Mouse (Mus musculus) liver, embryonic 16.5 days (tissue): ENCODE data around the gene Osbpl8. TPM values are rescaled to one million over a fixed set of nuclear protein-coding genes. Genes with fewer than 3 reads are reported as not detected.

Source experiments
- ATAC-seq: fragments of 200-750 bp; cut with Nextera tagmentation; 2 replicates; pipeline ENCODE4 v1.8.0; 2017; ENCODE audit warnings: low read depth, mild to moderate bottlenecking, moderate number of reproducible peaks, moderate library complexity
- H3K27ac ChIP-seq: fragments of 300-500 bp; sonication (generic); 2 replicates; pipeline ENCODE4 v1.5.1; 2014; ENCODE audit warnings: mild to moderate bottlenecking, low read length
- H3K27me3 ChIP-seq: fragments of 300-500 bp; sonication (generic); 2 replicates; pipeline ENCODE4 v1.6.1; 2014; ENCODE audit warnings: low read depth, low read length, mixed read lengths; ENCODE audit not compliant: control insufficient read depth, insufficient read depth
- H3K36me3 ChIP-seq: fragments of 300-500 bp; sonication (generic); 2 replicates; pipeline ENCODE4 v1.6.1; 2014; ENCODE audit warnings: mild to moderate bottlenecking; ENCODE audit not compliant: control insufficient read depth, insufficient read depth
- H3K4me1 ChIP-seq: fragments of 300-500 bp; sonication (generic); 2 replicates; pipeline ENCODE4 v1.6.1; 2014; ENCODE audit warnings: low read depth, low read length, mixed read lengths; ENCODE audit not compliant: control insufficient read depth
- H3K4me2 ChIP-seq: fragments of 300-500 bp; sonication (generic); 2 replicates; pipeline ENCODE4 v1.6.1; 2014; ENCODE audit warnings: low read depth, low read length, mixed read lengths
- H3K4me3 ChIP-seq: fragments of 300-500 bp; sonication (generic); 2 replicates; pipeline ENCODE4 v1.5.1; 2014; ENCODE audit warnings: low read depth, mild to moderate bottlenecking, low read length
- H3K9ac ChIP-seq: fragments of 300-500 bp; sonication (generic); 2 replicates; pipeline ENCODE4 v1.6.1; 2014; ENCODE audit warnings: low read depth, low read length
- H3K9me3 ChIP-seq: fragments of 300-500 bp; sonication (generic); replicated peaks from 2 replicates; pipeline ENCODE4 v1.6.1; 2016; ENCODE audit warnings: low read length; ENCODE audit not compliant: control insufficient read depth
- WGBS: fragments of 180-500 bp; shearing (Covaris S2); extraction: QIAGEN DNeasy Blood & Tissue Kit; methylation state at CpG from one replicate; pipeline ENCODE4 v1.1.7; 2014; ENCODE audit not compliant: insufficient replicate concordance; 5-methylcytosine and 5-hydroxymethylcytosine counted together
- polyA plus RNA-seq: library from polyadenylated mRNA; unstranded; fragments of >200 nt; fragmentation: Nextera tagmentation; extraction: Ambion mirVana; gene quantifications from 2 replicates; pipeline ENCODE4 v1.2.1, GENCODE M21; 2015

Gene Osbpl8
- polyA plus RNA-seq, 1 experiment from 2014 or later = 8.2 TPM

GRCm38 (mm10) chr10:111318021-111318420, 153.5 kb downstream of the Osbpl8 start:
- no peak for ATAC-seq
- Histone ChIP-seq H3K36me3 (no peaks in the 10 kb centered on the region), H3K27me3 (no peaks in the 10 kb centered on the region), H3K4me1 (no peaks in the 10 kb centered on the region), H3K9me3 (no peaks in the 10 kb centered on the region), H3K9ac (no peak overlapping the region), H3K4me3 (no peak overlapping the region), H3K4me2 (no peak overlapping the region), H3K27ac (no peak overlapping the region)
- WGBS = 63% methylated on average over 3 of the region's 3 CpGs

- Histone ChIP-seq H3K4me2 (no peak overlapping the region), H3K27ac (no peak overlapping the region), H3K27me3 (no peaks in the 10 kb centered on the region), H3K9ac (no peak overlapping the region), H3K4me1 (no peaks in the 10 kb centered on the region), H3K9me3 (no peaks in the 10 kb centered on the region), H3K36me3 (no peaks in the 10 kb centered on the region), H3K4me3 (no peak overlapping the region)
- no peak for ATAC-seq
- WGBS = 59% methylated on average over 9 of the region's 9 CpGs
Measured at GRCm38 (mm10) chr10:111318805-111319500, 154.4 kb downstream of the Osbpl8 start.

GRCm38 (mm10) chr10:111320579-111320978, 156.0 kb downstream of the Osbpl8 start:
- no peak overlapping the region for H3K27ac ChIP-seq
- no peaks in the 10 kb centered on the region for H3K36me3 ChIP-seq
- ATAC-seq = no peak
- H3K4me3 ChIP-seq = no peak overlapping the region
- H3K4me2 ChIP-seq = no peak overlapping the region
- no peak overlapping the region for H3K9ac ChIP-seq
- no peaks in the 10 kb centered on the region for H3K27me3 ChIP-seq
- no peaks in the 10 kb centered on the region for H3K4me1 ChIP-seq
- H3K9me3 ChIP-seq = no peaks in the 10 kb centered on the region

GRCm38 (mm10) chr10:111327957-111328356, 163.4 kb downstream of the Osbpl8 start:
- Histone ChIP-seq H3K4me3 (no peak overlapping the region), H3K4me2 (no peak overlapping the region), H3K4me1 (no peaks in the 10 kb centered on the region), H3K9me3 (no peaks in the 10 kb centered on the region), H3K9ac (no peak overlapping the region), H3K27ac (no peak overlapping the region), H3K27me3 (no peaks in the 10 kb centered on the region), H3K36me3 (no peaks in the 10 kb centered on the region)
- no peak for ATAC-seq
- WGBS = 62% methylated on average over 4 of the region's 4 CpGs

GRCm38 (mm10) chr10:111329326-111329725, 164.8 kb downstream of the Osbpl8 start:
- ATAC-seq = no peak
- H3K27ac ChIP-seq = no peak overlapping the region
- H3K4me2 ChIP-seq = no peak overlapping the region
- H3K4me1 ChIP-seq = no peaks in the 10 kb centered on the region
- no peaks in the 10 kb centered on the region for H3K27me3 ChIP-seq
- no peaks in the 10 kb centered on the region for H3K9me3 ChIP-seq
- WGBS = 44% methylated on average over 5 of the region's 5 CpGs
- no peaks in the 10 kb centered on the region for H3K36me3 ChIP-seq
- H3K4me3 ChIP-seq = no peak overlapping the region
- H3K9ac ChIP-seq = no peak overlapping the region

- no peak overlapping the region for H3K4me2 ChIP-seq
- ATAC-seq = no peak
- 78% methylated on average over 2 of the region's 2 CpGs for WGBS
Measured at GRCm38 (mm10) chr10:111334902-111335301, 170.3 kb downstream of the Osbpl8 start.

GRCm38 (mm10) chr10:111335517-111336352, 171.2 kb downstream of the Osbpl8 start:
- WGBS = 14% methylated on average over 29 of the region's 29 CpGs
- H3K4me2 ChIP-seq = peak overlapping the region; percentile 47
- no peaks in the 10 kb centered on the region for H3K36me3 ChIP-seq
- no peaks in the 10 kb centered on the region for H3K27me3 ChIP-seq
- H3K9me3 ChIP-seq = no peaks in the 10 kb centered on the region
- H3K4me3 ChIP-seq = 0 out of 2 replicates have a peak overlapping the region, but pooled peaks have one; percentile 13
- H3K9ac ChIP-seq = no peak overlapping the region
- no peak for ATAC-seq
- H3K27ac ChIP-seq = no peak overlapping the region
- no peaks in the 10 kb centered on the region; the same call in 1 of the 2 replicates for H3K4me1 ChIP-seq

More at GRCm38 (mm10) chr10:111334902-111335301, 170.3 kb downstream of the Osbpl8 start:
- no peaks in the 10 kb centered on the region for H3K27me3 ChIP-seq
- no peaks in the 10 kb centered on the region; the same call in 1 of the 2 replicates for H3K4me1 ChIP-seq
- no peaks in the 10 kb centered on the region for H3K36me3 ChIP-seq
- H3K27ac ChIP-seq = no peak overlapping the region
- H3K9ac ChIP-seq = no peak overlapping the region
- no peak overlapping the region for H3K4me3 ChIP-seq
- H3K9me3 ChIP-seq = no peaks in the 10 kb centered on the region

- no peak for ATAC-seq
- H3K27me3 ChIP-seq = no peaks in the 10 kb centered on the region
- no peaks in the 10 kb centered on the region; the same call in 1 of the 2 replicates for H3K4me1 ChIP-seq
- H3K9me3 ChIP-seq = no peaks in the 10 kb centered on the region
- WGBS = 9% methylated on average over 10 of the region's 10 CpGs
- H3K36me3 ChIP-seq = no peaks in the 10 kb centered on the region
- no peak overlapping the region for H3K27ac ChIP-seq
- 0 out of 2 replicates have a peak overlapping the region, but pooled peaks have one; percentile 13 for H3K4me3 ChIP-seq
- H3K4me2 ChIP-seq = peak overlapping the region; percentile 47
- no peak overlapping the region for H3K9ac ChIP-seq
Measured at GRCm38 (mm10) chr10:111336353-111336713, 171.8 kb downstream of the Osbpl8 start.

- ATAC-seq = no peak
- Histone ChIP-seq H3K9ac (no peak overlapping the region), H3K4me1 (no peaks in the 10 kb centered on the region; the same call in 1 of the 2 replicates), H3K4me3 (no peak overlapping the region), H3K9me3 (no peaks in the 10 kb centered on the region), H3K27ac (no peak overlapping the region), H3K27me3 (no peaks in the 10 kb centered on the region), H3K4me2 (no peak overlapping the region), H3K36me3 (no peaks in the 10 kb centered on the region)
- 63% methylated on average over 11 of the region's 11 CpGs for whole genome bisulfite sequencing
Measured at GRCm38 (mm10) chr10:111339296-111339695, 174.7 kb downstream of the Osbpl8 start.
